Mouse (Mus musculus) right cerebral cortex, adult 2 months (tissue): ENCODE data around the gene Olfr1242.

Source experiments
- DNase-seq, 2 experiments: peaks; one replicate each; pipeline ENCODE4 v3.0.0; 2021 to 2022; ENCODE audit warnings: low spot score in 2 of 2

Olfr1242 gene

GRCm38 (mm10) chr2:89498235-89498634 is at the start of gene Olfr1242:
TSS of gene Olfr1242 (minus strand) at chr2:89498335.
- DNase-seq: no peak

GRCm38 (mm10) chr2:89544516-89544915 is 46.4 kb upstream of the Olfr1242 start:
- DNase-seq: no peak

GRCm38 (mm10) chr2:89539923-89540322 is 41.8 kb upstream of the Olfr1242 start:
- DNase-seq: peak in 1 of 2 experiments; percentile 15

- no peak for DNase-seq
Measured at GRCm38 (mm10) chr2:89531387-89531786, 33.3 kb upstream of the Olfr1242 start, which contains the start of gene Olfr1243. TSS of gene Olfr1243 (minus strand) at chr2:89531487.

- DNase-seq: no peak
Measured at GRCm38 (mm10) chr2:89487026-89487425, 11.1 kb downstream of the Olfr1242 start, which contains the start of gene Olfr1241. TSS of gene Olfr1241 (minus strand) at chr2:89487126.

DNA sequence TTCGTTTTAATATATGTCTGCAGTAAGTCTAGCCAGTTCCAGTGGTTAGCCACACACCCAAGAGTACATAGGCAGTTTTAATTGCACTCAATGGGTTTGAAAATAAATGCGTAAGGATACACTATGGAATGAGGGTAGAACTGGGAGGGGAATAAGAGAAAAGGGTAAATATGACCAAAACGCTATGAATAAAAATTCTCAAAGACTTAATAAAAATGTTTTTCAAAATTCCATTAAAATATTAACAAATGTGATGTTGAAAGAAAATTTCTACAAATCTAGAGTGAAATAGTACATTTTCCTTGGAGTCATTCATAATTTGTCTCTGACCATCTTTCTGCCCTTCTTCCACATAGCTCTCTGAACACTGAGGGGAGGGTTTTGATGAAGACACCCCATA is 55.2 kb downstream of the Olfr1242 start, which contains the start of gene Olfr1240:
Olfr1240 (minus strand) TSS at position 101 of the 400 bp plus-strand sequence.
- DNase-seq: no peak
